In the genomic region with DNA sequence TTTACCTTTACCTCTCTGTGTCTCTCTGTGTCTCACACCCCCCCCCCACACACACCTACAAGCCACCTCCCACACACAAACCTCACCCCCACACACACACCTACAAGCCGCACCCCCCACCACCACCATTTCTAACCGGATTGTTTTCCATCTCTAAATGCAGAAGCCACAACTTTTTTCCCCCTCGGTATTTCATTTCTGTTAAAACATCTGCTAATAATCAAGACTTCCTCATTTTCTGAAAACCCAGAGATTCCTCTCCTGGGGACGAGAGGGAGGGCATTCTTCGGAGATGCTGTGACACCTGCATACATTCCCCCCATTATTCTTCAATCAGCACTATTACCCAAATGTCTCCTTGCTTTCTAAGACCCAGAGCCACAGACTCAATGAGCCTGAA, we compare ENCODE assay signal across 23 mouse cellular contexts. TPM values are rescaled to one million over a fixed set of nuclear protein-coding genes. Genes with fewer than 3 reads are reported as not detected.
DNase-seq lines count a peak whose midpoint lies in the region; ATAC-seq lines count a peak whose summit lies in the region.
"Had no signal": no experiment of that assay in that cellular context is flagged by ENCODE, and none has a peak within 500 bp of the region (broad histone marks: within the 10 kb centered on the region; RNA-seq: fewer than 3 reads in every experiment).

No protein-coding gene starts in this region.

- no peaks in the 10 kb centered on the region for H3K9me3 ChIP-seq in embryonic facial prominence, embryonic 11.5 days (replicated peaks; ENCODE audit: control insufficient read depth, low read length)
- no peaks in the 10 kb centered on the region for H3K9me3 ChIP-seq in embryonic facial prominence, embryonic 10.5 days
- H3K9me3 ChIP-seq in embryonic facial prominence, embryonic 12.5 days: no peaks in the 10 kb centered on the region; the same call in 1 of the 2 replicates
- H3K9me3 ChIP-seq: embryonic facial prominence, embryonic 13.5 days; hindbrain, embryonic 15.5 days had no signal

- no peak for ATAC-seq in embryonic facial prominence, embryonic 11.5 days (replicated peaks; ENCODE audit: insufficient number of reproducible peaks, low FRiP score, low TSS enrichment, low read depth)
- no peak for ATAC-seq in embryonic facial prominence, embryonic 12.5 days (ENCODE audit: insufficient number of reproducible peaks, insufficient read depth, low FRiP score, low TSS enrichment)
- peak; percentile 33 for ATAC-seq in megakaryocyte progenitor cell, adult 5-6 weeks (replicated peaks; ENCODE audit: poor library complexity)
- ATAC-seq: activated CD4-positive, CD25-positive, alpha-beta regulatory T cell, adult 4 months; forebrain, embryonic 13.5 days; forebrain, postnatal 0 days; intestine, postnatal 0 days; Patski had no signal

- no peaks in the 10 kb centered on the region for H3K36me3 ChIP-seq in embryonic facial prominence, embryonic 11.5 days (replicated peaks; ENCODE audit: control insufficient read depth, insufficient read depth, low read depth, low read length)
- H3K36me3 ChIP-seq in embryonic facial prominence, embryonic 10.5 days (replicated peaks): no peaks in the 10 kb centered on the region
- H3K36me3 ChIP-seq in embryonic facial prominence, embryonic 12.5 days: no peaks in the 10 kb centered on the region
- H3K36me3 ChIP-seq: embryonic facial prominence, embryonic 13.5 days; heart, embryonic 13.5 days; hindbrain, embryonic 15.5 days had no signal

- 34% methylated on average over 5 of the region's 5 CpGs for WGBS in embryonic facial prominence, embryonic 11.5 days
- WGBS in embryonic facial prominence, embryonic 10.5 days: 45% methylated on average over 5 of the region's 5 CpGs
- 24% methylated on average over 5 of the region's 5 CpGs for WGBS in embryonic facial prominence, embryonic 12.5 days

- no peak overlapping the region for H3K4me2 ChIP-seq in embryonic facial prominence, embryonic 11.5 days (ENCODE audit: low read depth, low read length)
- no peak overlapping the region for H3K4me2 ChIP-seq in embryonic facial prominence, embryonic 12.5 days (replicated peaks)
- H3K4me2 ChIP-seq: embryonic facial prominence, embryonic 13.5 days; forebrain, embryonic 13.5 days; heart, embryonic 13.5 days; hindbrain, embryonic 15.5 days had no signal

- no peaks in the 10 kb centered on the region for H3K4me1 ChIP-seq in embryonic facial prominence, embryonic 11.5 days (ENCODE audit: control insufficient read depth, insufficient read depth, low read length)
- H3K4me1 ChIP-seq in embryonic facial prominence, embryonic 10.5 days: peaks cover 31% of the 10 kb centered on the region
- H3K4me1 ChIP-seq in embryonic facial prominence, embryonic 12.5 days: peaks cover 26% of the 10 kb centered on the region

- no peak overlapping the region for H3K9ac ChIP-seq in embryonic facial prominence, embryonic 11.5 days (replicated peaks; ENCODE audit: low read length)
- H3K9ac ChIP-seq in embryonic facial prominence, embryonic 12.5 days: no peak overlapping the region
- H3K9ac ChIP-seq: embryonic facial prominence, embryonic 13.5 days; forebrain, embryonic 13.5 days; forebrain, postnatal 0 days; heart, embryonic 13.5 days; hindbrain, embryonic 15.5 days had no signal

- no peak overlapping the region for H3K4me3 ChIP-seq in embryonic facial prominence, embryonic 11.5 days (ENCODE audit: low read depth, low read length)
- no peak overlapping the region for H3K4me3 ChIP-seq in embryonic facial prominence, embryonic 10.5 days
- no peak overlapping the region for H3K4me3 ChIP-seq in embryonic facial prominence, embryonic 12.5 days
- H3K4me3 ChIP-seq: embryonic facial prominence, embryonic 13.5 days; forebrain, embryonic 13.5 days; gastrocnemius, adult 2 months; heart, embryonic 13.5 days; hindbrain, embryonic 15.5 days had no signal

- no peaks in the 10 kb centered on the region for H3K27me3 ChIP-seq in embryonic facial prominence, embryonic 11.5 days (ENCODE audit: control insufficient read depth, insufficient read depth, low read length)
- H3K27me3 ChIP-seq in embryonic facial prominence, embryonic 10.5 days (replicated peaks; ENCODE audit: low read depth, poor library complexity, severe bottlenecking): no peaks in the 10 kb centered on the region
- no peaks in the 10 kb centered on the region for H3K27me3 ChIP-seq in embryonic facial prominence, embryonic 12.5 days
- H3K27me3 ChIP-seq: embryonic facial prominence, embryonic 13.5 days; forebrain, embryonic 13.5 days; hindbrain, embryonic 15.5 days; Patski had no signal

- H3K27ac ChIP-seq in embryonic facial prominence, embryonic 11.5 days (replicated peaks; ENCODE audit: low read depth, low read length): no peak overlapping the region
- H3K27ac ChIP-seq in embryonic facial prominence, embryonic 10.5 days (replicated peaks): no peak overlapping the region
- peak overlapping the region; percentile 73 for H3K27ac ChIP-seq in embryonic facial prominence, embryonic 12.5 days
- H3K27ac ChIP-seq: forebrain, embryonic 13.5 days; gastrocnemius, adult 2 months; heart, embryonic 13.5 days; hindbrain, embryonic 15.5 days had no signal

- peak; percentile 45 for DNase-seq in embryonic facial prominence, embryonic 11.5 days (ENCODE audit: low spot score)
- DNase-seq in embryonic facial prominence, embryonic 10.5 days (ENCODE audit: low spot score): no peak
- no peak for DNase-seq in MN1 (ENCODE audit: low spot score)
- DNase-seq in left cerebral cortex, adult 11 months (ENCODE audit: low spot score): no peak
- no peak for DNase-seq in ovary, postnatal 14 days (ENCODE audit: low spot score)
- DNase-seq: adrenal gland, postnatal 14 days; cerebellum, adult 11-12 months; cerebellum, adult 9-10 months; cerebellum, postnatal 25 days; forebrain, postnatal 0 days; gastrocnemius, adult 2 months; gastrocnemius, postnatal 25 days; heart, adult 11 months; heart, postnatal 36 days had no signal

RNA-seq across cellular contexts. Expression of gene Tbk1, which starts 55.0 kb away (rescaled TPM):
- 34.7 and 35.2 TPM in 2 replicates for polyA plus RNA-seq in embryonic facial prominence, embryonic 11.5 days (2014; fragmentation: Nextera tagmentation; extraction: Ambion mirVana)
- polyA plus RNA-seq in embryonic facial prominence, embryonic 10.5 days (2016; fragmentation: Nextera tagmentation; extraction: Ambion mirVana): 29.8 and 30.1 TPM in 2 replicates
- polyA plus RNA-seq in embryonic facial prominence, embryonic 12.5 days (2016; fragmentation: Nextera tagmentation; extraction: Ambion mirVana): 33.8 and 34.4 TPM in 2 replicates
- total RNA-seq in megakaryocyte progenitor cell, adult 5-6 weeks (2015): 36.9 and 39.3 TPM in 2 replicates
- total RNA-seq in megakaryocyte progenitor cell, adult 5-6 weeks (2017): 71.9 and 78.3 TPM in 2 replicates

RNA-seq across cellular contexts. Expression of gene Rassf3, which starts 55.4 kb away (rescaled TPM):
- 20.6 and 21.4 TPM in 2 replicates for polyA plus RNA-seq in embryonic facial prominence, embryonic 11.5 days (2014; fragmentation: Nextera tagmentation; extraction: Ambion mirVana)
- polyA plus RNA-seq in embryonic facial prominence, embryonic 10.5 days (2016; fragmentation: Nextera tagmentation; extraction: Ambion mirVana): 15.8 and 19.4 TPM in 2 replicates
- polyA plus RNA-seq in embryonic facial prominence, embryonic 12.5 days (2016; fragmentation: Nextera tagmentation; extraction: Ambion mirVana): 23.1 and 24.7 TPM in 2 replicates
- 23.3 and 24.7 TPM in 2 replicates for total RNA-seq in megakaryocyte progenitor cell, adult 5-6 weeks (2015)
- 18.2 and 20.0 TPM in 2 replicates for total RNA-seq in megakaryocyte progenitor cell, adult 5-6 weeks (2017)
